ENCODE assay signal across 8 mouse cellular contexts in the genomic region with DNA sequence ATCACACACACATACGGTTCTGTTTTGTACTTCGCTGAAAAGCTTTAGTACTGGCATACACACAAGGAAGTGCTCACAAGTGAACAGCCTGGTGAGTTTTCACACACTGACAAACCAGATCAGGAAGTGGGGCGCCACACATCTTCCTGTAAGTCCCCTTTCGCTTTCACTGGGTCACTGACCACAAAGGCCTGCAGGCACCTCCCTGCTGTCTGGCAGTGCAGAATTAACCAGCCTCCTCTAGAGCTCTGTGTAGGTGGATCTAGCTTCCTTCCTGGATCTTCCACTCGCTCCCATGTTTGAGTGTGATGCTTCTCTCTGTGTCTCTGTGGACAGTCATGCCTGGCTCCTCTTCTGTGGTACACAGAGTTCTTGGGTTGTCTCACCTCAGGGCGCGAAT. TPM values are rescaled to one million over a fixed set of nuclear protein-coding genes. Genes with fewer than 3 reads are reported as not detected.
DNase-seq lines count a peak whose midpoint lies in the region; ATAC-seq and TF ChIP-seq lines count a peak whose summit lies in the region.

No protein-coding gene starts in this region.

- H3K9ac ChIP-seq in heart, embryonic 13.5 days = no peak overlapping the region
- no peak overlapping the region for H3K9ac ChIP-seq in liver, embryonic 16.5 days (ENCODE audit: low read depth, low read length)

- intact Hi-C loops in gastrocnemius, adult 2 months (cut with DNase I) = no loop called here
- intact Hi-C loops in gastrocnemius, postnatal 36 days (cut with DNase I) = no loop called here

- H3K9me3 ChIP-seq in heart, embryonic 13.5 days = no peaks in the 10 kb centered on the region
- no peaks in the 10 kb centered on the region for H3K9me3 ChIP-seq in liver, embryonic 16.5 days (replicated peaks; ENCODE audit: control insufficient read depth, low read length)

- H3K4me1 ChIP-seq in heart, embryonic 13.5 days = peaks cover 41% of the 10 kb centered on the region
- peaks cover 4% of the 10 kb centered on the region; the same call in 1 of the 2 replicates for H3K4me1 ChIP-seq in liver, embryonic 16.5 days (ENCODE audit: control insufficient read depth, low read depth, low read length)

- H3K4me2 ChIP-seq in heart, embryonic 13.5 days = no peak overlapping the region
- H3K4me2 ChIP-seq in liver, embryonic 16.5 days (ENCODE audit: low read depth, low read length) = no peak overlapping the region

- DNase-seq in gastrocnemius, adult 2 months = peak; percentile 27
- DNase-seq in gastrocnemius, postnatal 36 days = no peak
- peak; percentile 64 to 78 for DNase-seq in spleen, postnatal 4 days (ENCODE audit: low spot score in 2 of 2)
- DNase-seq in left cerebral cortex, adult 11 months (ENCODE audit: low spot score) = no peak
- DNase-seq in right cerebral cortex, adult 2 months (ENCODE audit: low spot score in 2 of 2) = no peak
- no peak for DNase-seq in layer of hippocampus, postnatal 25 days (ENCODE audit: extremely low spot score in 1 of 2, low spot score in 1 of 2)

- peak overlapping the region; percentile 50 for H3K27ac ChIP-seq in gastrocnemius, adult 2 months
- peak overlapping the region; percentile 85 for H3K27ac ChIP-seq in heart, embryonic 13.5 days (replicated peaks)
- H3K27ac ChIP-seq in liver, embryonic 16.5 days (ENCODE audit: low read length) = 0 out of 2 replicates have a peak overlapping the region, but pooled peaks have one; percentile 25

- no peak for ATAC-seq in heart, embryonic 13.5 days (ENCODE audit: extremely low read depth, insufficient number of reproducible peaks, low FRiP score, low TSS enrichment)
- ATAC-seq in liver, embryonic 16.5 days (ENCODE audit: low read depth) = no peak; the same call in 1 of the 2 replicates

- no peak overlapping the region for H3K4me3 ChIP-seq in gastrocnemius, adult 2 months
- no peak overlapping the region for H3K4me3 ChIP-seq in heart, embryonic 13.5 days
- no peak overlapping the region for H3K4me3 ChIP-seq in liver, embryonic 16.5 days (ENCODE audit: low read depth, low read length)

- WGBS in heart, embryonic 13.5 days = 71% methylated on average over 7 of the region's 7 CpGs
- 23% methylated on average over 7 of the region's 7 CpGs for WGBS in liver, embryonic 16.5 days (ENCODE audit: insufficient replicate concordance)

- TF ChIP-seq CTCF in gastrocnemius, adult 2 months (IDR thresholded peaks at IDR 0.05) = no peak

- H3K27me3 ChIP-seq in heart, embryonic 13.5 days (replicated peaks) = no peaks in the 10 kb centered on the region
- H3K27me3 ChIP-seq in liver, embryonic 16.5 days (ENCODE audit: control insufficient read depth, insufficient read depth, low read depth, low read length) = no peaks in the 10 kb centered on the region

- H3K36me3 ChIP-seq in heart, embryonic 13.5 days = no peaks in the 10 kb centered on the region
- no peaks in the 10 kb centered on the region for H3K36me3 ChIP-seq in liver, embryonic 16.5 days (ENCODE audit: control insufficient read depth, insufficient read depth)

RNA-seq across cellular contexts. Expression of gene Tgm2, which starts 20.4 kb away (rescaled TPM):
- 10 to 100 TPM; 44.2 to 55.4 TPM for total RNA-seq in gastrocnemius, adult 2 months (2021)
- 10 to 100 TPM; 41.0 to 53.1 TPM for total RNA-seq in gastrocnemius, postnatal 36 days (2021)
- 218 and 237 TPM in 2 replicates for polyA plus RNA-seq in heart, embryonic 13.5 days (2015; fragmentation: Nextera tagmentation; extraction: Ambion mirVana)
- 66.2 and 74.3 TPM in 2 replicates for polyA plus RNA-seq in liver, embryonic 16.5 days (2015; fragmentation: Nextera tagmentation; extraction: Ambion mirVana)
- 10 to 100 TPM in 1 of 2 experiments, 1 to 10 TPM in 1; 6.3 to 11.2 TPM for total RNA-seq in layer of hippocampus, postnatal 25 days (2021)

Comparison
In these comparisons a context has a peak if more than half of its experiments do, and no peak if none do; other contexts are left out.
1. DNase-seq: peak in gastrocnemius, adult 2 months (single experiment) and spleen, postnatal 4 days (2 of 2); none in gastrocnemius, postnatal 36 days (0 of 2), left cerebral cortex, adult 11 months (single experiment), right cerebral cortex, adult 2 months (0 of 2) and layer of hippocampus, postnatal 25 days (0 of 2).
2. H3K27ac ChIP-seq: peak in every context shown above with its lines; median percentile 85 in heart, embryonic 13.5 days; 50 in gastrocnemius, adult 2 months; 25 in liver, embryonic 16.5 days.